Mouse (Mus musculus) spleen, adult 12 weeks (tissue): ENCODE measurements around the gene Mbd4.
A peak's percentile ranks its signal among the peaks of the same experiment; 100 is the strongest.

ENCODE experiments used
- DNase-seq: peaks from one replicate; pipeline ENCODE4 v3.0.0; 2022; ENCODE audit warnings: low spot score

Mbd4 gene

DNA sequence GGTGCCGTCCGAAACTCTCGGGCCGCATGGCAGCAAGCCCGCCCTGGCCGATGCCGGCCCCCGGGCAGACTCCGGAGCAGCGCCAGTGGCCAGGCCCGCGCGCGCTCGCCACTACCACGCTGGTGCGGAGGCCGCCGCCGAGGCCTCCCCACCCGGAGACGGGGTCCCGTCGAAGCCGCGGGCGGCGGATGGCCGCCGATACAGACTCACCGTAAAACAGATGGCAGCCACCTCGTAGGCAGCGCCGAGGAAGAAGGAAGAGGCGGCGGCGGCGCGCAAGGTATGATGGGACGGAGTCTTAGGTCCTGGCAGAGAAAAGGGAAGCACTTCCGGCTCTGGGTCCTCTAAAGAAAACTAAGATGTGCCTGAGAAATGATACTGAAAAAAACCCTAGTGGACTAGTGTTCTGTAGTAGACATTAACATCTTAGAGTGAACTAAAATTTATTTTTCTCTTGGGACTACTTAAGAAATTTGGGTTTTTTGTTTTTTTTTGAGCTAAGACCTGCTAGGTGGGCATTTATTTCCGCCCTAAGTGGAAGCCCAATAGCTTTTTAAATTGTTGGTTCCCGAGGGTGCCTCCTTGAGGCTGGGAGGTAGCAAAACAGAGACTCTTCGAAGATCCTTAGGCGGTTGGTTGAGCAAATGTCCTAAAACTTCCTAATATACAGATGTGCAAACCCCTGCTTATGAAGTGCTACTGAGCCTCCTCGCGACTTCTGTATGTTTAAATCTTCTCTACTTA is 44.5 kb downstream of the Mbd4 start, which contains the start of gene Rpl32:
Rpl32 (minus strand) TSS at position 260 of the 744 bp plus-strand sequence.
- peak; percentile 82 for DNase-seq

DNA sequence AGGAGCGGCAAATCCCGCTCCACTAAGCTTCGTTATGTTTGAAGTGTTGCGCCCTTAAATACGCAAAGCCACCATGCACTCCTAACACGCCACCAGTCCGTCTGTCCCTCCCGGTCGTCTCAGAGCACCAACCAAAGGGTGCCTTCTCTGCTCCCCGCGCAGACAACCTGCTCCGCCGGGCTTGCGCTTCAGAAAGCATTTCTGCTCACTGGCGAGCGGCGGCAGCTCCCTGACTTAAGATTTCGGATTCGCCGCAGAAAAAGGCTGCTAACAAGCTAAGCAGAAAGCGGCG is 45.0 kb downstream of the Mbd4 start:
- DNase-seq, result no peak

DNA sequence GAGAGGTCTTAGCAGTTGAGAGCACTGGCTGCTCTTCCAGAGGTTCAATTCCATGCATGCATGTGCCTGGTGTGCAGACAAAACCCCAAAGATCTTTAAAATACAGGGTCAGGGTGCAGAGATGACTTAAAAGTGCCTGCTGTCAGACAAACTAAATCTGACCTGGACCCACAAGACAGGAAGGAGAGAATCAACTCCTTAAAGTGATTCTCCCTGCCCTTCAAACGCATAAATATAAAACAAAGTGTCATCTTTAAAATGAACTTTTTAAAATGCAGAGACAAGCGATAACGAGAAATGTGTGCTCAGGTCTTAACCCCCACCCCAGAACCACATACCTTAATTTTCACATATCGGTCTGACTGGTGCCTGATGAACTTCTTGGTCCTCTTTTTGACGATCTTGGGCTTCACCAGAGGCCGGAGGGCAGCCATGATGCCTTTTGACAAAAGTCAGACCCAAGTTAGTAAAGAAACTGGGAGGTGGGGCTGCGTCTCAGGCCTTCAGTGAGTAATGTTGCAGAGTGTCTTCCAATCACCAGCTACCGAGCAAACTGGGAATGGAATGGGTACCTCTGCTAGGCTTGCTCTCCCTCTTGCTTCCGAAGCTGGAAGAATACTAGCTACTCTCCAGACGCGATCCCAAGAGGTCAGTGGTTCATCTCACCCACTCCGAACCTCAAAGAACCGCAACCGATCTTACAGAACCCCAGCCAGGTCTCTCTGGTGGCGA is 45.5 kb downstream of the Mbd4 start:
- no peak for DNase-seq

DNA sequence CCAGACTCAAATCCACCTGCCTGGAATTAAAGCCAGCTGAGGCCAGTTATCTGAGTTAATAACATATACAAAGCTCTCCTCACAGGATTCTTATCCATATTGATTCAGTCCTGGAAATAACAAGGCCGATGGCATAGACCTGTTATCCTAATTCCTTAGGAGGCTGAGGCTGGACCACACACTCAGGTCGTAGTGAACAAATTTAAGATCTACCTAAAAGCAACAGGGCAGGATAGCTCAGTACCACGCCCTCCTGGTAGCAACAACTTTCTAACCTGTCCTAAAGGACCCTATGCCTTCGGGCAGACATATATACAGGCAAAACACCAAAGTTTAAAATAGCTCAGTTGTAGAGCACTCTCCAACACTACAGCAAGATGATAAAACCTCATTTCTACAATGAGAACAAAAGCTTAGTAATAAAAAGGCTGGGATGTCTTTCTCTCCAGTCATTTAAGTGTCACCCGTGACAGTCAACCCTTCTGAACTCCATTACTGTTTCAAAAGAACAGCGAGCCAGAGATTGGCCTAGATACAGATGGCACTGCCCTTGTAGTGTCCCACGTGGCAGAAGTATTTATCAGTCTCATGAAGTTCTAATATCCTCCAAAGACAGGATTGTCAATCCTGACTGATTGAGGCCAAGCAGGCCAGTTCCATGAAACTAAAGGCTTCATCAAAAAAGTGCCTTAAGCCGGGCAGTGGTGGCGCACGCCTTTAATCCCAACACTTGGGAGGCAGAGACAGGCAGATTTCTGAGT is 48.6 kb downstream of the Mbd4 start:
- DNase-seq, result no peak

DNA sequence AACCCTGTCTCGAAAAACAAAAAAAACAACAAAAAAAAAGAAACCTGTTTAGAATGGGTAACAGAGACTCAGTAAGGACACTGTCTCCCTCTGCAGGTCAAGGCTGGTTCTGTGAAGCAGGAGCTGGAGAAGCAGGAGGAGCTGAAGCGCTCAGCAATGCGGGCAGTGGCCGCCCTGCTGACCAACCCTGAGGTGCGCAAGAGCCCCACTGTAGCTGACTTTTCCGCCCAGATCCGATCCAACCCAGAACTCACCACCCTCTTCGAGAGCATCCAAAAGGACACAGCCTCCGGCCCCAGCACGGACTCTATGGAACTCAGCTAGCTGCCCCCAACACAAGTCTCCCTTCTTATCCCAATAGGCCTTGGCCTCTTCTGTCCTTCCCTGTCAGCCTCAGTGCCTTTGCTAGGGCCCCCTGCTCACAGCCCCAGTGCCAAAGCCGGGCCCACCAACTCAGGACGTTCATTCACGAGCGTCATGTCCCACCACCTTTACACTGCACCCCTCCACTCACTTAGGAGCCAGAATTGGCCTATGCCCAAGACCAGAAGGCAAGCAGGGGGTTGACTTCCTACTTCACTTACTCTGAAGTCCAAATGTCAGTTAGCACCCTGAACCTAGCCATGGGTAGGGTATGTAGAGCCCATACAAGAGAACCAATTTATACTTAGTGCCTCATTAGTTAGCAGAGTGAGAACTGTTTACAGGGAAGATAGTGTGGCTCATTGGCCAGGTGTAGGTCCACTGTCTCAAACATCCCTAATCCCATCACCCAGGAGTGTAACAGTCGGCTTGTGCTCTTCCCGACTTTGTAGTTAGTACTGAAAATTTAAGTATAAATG is 49.4 kb downstream of the Mbd4 start:
- DNase-seq, result peak; percentile 34

DNA sequence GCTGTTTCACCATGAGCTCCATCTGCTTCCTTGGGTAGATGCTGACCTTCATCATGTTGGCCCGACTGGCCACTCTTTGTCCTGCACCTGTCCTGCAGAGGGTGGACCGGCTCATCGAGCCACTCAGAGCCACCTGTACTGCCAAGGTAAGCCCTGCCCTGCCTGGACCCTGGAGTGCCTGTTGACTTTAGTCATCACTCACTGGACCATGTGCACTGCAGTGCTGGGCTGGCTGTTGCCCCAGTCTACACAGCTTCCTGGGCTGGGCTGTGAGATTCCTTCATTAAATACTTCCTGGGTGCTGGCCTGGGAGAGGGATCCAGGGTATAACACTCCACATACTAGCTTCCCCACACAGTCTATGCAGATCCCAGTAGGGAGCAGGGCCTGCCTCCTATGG is 51.4 kb downstream of the Mbd4 start:
- no peak for DNase-seq

DNA sequence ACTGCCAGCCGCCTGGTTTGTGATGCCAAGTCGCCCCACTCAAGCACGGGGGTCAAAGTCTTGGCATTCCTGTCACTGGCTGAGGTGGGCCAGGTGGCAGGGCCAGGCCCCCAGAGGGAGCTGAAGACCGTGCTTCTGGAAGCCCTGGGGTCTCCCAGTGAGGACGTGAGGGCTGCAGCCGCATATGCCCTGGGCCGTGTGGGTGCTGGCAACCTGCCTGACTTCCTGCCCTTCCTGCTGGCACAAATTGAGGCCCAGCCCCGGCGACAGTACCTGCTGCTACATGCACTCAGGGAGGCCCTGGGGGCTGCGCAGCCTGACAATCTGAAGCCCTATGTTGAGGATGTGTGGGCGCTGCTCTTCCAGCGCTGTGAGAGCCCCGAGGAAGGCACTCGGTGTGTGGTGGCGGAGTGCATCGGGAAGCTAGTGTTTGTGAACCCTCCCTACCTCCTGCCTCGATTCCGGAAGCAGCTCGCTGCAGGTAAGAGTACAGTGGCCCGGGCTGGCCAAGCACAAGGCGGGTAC is 60.4 kb downstream of the Mbd4 start:
- no peak for DNase-seq

DNA sequence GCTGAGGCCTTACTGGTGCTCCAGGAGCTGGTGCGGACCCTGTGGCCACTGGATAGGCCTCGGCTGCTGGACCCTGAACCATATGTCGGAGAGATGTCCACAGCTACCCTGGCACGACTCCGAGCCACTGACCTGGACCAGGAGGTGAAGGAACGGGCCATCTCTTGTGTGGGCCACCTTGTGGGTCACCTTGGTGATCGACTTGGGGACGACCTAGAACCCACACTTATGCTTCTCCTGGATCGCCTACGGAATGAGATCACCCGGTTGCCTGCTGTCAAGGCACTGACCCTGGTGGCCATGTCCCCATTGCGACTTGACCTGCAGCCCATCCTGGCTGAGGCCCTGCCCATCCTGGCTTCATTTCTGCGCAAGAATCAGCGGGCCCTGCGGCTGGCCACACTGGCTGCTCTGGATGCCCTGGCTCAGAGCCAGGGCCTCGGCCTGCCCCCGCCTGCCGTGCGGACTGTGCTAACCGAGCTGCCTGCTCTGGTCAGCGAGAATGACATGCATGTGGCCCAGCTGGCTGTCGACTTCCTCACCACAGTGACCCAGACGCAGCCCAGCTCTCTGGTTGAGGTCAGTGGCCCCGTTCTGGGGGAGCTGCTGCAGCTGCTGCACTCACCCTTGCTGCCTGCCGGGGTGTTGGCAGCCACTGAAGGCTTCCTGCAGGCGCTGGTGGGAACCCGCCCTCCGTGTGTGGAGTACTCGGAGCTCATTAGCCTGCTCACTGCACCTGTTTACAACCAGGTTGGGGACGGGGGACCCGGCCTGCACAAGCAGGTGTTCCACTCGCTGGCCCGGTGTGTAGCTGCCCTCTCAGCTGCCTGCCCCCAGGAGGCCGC is 61.1 kb downstream of the Mbd4 start:
- DNase-seq, result no peak

DNA sequence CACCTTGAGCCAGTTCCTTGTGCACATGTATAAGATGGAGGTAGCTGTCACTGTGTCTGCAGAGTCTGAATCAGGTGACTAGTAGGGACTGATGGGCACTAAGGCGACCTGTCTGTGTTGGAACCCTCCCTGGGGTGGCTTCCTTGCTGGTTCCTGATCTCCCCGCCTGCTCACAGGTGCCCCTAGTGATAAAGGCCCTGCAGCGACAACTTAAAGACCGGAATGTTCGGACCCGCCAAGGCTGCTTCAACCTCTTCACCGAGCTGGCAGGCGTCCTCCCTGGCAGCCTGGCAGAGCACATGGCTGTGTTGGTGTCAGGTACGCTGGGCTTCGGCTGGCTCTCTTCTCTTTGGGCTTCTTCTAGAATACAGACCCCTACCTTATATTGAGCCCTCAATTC is 62.2 kb downstream of the Mbd4 start:
- DNase-seq, result no peak
